Mouse (Mus musculus) frontal cortex, postnatal 10 days (tissue): Measurements from ENCODE around the gene Celsr1.

Experiments used
- DNase-seq, 2 experiments: peaks; one replicate each; pipeline ENCODE4 v3.0.0; 2022; ENCODE audit warnings: low spot score in 2 of 2, mixed read lengths in 1 of 2

Celsr1 gene

DNA sequence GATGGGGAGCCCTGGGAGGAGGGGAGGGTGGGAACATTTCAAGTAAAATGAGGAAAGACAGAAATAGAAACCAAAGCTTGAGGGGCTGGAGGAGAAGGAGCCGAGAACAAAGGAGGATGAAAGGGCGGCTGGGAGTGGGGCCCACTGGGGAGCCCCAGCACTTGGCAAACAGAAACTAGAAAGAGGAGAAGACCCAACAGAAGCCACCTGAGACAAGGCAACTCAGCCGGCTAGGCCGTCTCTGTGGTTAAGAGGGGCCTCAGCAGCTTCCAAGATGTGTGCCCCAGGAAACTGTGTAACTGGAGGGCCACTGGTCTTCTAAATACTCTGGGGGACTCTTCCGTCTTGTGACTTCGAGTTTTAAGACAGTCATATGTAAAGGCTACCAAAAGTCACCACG is 72.4 kb downstream of the Celsr1 start:
- no peak for DNase-seq

DNA sequence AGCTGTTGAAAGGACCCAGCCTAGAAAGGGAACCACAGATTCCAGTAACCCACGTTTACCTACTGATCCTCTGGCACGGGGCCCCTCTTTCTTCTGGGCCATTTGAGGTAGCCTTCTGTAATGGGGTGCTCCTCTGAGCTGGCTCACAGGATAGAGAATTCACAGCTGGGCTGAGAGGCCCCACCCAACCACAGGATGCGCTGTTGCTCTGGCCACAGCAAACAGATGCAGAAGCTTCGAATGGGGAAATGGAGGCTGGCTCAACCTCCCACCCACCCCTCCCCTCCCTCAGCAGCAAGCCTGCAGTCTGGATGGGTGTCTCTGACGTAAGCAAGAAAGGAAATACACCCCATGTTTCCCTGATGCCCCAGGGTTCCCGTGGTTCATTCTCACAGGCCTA is 77.4 kb downstream of the Celsr1 start:
- no peak for DNase-seq

DNA sequence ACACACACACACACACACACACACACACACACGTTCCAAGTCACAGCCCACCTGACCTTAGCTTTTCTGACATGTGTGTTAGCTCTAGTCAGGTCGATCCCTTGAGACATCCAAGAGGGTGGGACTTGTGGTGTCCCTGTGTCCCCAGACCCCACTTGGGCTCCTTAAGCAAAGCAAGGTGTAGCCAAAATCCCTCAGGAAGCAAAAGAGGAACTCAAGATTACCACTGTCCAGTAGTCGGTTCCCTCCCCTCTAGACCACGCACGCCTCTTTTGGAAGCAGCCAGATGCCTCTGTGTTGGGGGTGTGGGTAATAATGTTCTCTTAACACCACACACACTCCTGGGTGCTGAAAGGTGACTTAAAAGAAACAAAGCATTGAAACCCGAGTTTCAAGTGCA is 80.1 kb downstream of the Celsr1 start:
- no peak for DNase-seq

DNA sequence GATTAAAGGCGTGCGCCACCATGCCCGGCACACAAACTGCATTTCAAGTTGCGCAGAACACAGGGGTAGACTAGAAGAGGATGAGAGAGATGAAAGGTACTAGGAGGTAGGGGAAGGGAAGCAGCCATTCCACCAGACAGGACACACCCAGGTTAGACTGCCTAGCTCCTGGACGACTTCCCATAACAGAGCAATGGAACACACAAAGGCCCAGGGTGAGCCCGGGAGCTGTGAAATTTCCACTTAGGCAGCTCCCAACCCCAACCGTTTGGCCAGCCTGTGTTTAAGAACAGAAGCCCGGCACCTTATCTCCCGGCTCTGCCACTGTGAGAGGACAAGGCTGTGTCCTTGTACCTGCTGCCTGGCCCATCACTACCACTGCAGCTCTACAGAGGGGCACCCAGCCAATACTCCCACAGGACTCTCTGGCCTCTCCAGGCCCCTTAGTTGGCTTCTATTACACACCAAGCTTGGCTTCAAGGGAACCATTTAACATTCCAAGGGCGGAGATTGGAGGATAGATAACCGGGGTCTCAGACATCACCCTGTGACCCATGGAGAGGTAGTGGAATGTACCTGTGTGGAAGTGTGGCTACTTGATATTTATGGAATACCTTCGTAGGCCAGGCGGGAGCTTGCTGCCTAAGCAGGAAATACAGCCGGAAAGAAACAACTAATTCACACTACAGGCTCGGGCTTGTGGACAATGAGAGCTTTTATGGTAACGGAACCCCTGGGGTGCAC is 84.0 kb downstream of the Celsr1 start:
- no peak for DNase-seq

DNA sequence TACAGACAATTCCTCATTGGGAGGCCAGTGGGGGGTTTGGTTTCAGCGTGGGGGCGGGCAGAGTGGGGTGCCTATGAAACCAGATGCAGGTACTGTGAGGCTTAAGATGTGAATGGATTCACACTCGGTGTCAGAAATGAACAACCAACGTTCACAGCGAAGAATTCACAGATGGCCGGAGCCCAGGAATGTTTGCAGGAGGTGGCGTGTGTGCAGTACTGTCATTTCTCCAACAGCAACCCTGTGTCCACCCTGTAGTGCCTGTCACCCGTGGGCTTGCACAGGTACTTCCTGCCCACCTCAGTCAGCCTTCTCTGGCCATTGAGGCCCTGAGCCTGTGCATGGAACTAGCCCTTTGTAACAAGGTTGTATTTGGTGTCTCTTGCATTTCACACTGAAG is 85.6 kb downstream of the Celsr1 start:
- DNase-seq = no peak

DNA sequence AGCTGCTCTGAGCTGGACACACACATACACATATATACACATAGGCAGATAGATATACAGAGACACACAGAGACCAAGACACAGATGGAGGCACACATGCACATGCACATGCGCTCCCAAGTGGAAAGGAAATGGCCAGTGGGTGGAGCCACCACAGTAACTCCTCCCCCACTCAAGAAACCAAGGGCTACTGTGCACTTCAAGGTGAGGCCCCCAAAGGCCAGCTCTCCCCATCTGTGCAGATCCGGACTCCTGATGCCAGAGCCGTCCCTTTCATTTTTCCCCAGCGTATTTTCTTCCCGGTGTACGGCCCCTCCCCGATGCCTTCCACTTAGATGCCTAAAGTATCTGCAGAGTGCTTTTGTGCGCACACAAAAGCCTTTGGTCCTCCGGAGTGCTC is 86.0 kb downstream of the Celsr1 start:
- no peak for DNase-seq

DNA sequence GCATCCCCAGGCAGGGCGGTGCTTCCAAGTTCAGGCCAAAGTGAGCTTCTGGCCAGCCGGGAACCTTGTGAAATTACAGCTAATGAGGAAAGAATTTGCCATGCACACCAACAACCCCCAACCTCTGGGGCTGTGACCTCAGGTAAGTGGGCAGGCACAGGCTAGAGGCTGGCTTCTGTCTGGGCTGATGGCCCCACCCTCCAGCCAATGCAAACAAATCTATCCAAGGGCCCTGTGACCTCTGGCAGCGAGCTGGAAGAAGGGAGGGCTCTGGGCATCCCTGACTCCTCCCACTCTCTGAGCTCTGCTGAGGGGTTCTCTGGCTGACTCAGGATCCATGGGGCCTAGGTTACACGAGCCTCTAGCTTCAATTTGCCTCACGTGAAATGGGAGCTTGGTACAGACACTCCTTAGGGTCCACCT is 97.9 kb downstream of the Celsr1 start:
- DNase-seq = no peak

DNA sequence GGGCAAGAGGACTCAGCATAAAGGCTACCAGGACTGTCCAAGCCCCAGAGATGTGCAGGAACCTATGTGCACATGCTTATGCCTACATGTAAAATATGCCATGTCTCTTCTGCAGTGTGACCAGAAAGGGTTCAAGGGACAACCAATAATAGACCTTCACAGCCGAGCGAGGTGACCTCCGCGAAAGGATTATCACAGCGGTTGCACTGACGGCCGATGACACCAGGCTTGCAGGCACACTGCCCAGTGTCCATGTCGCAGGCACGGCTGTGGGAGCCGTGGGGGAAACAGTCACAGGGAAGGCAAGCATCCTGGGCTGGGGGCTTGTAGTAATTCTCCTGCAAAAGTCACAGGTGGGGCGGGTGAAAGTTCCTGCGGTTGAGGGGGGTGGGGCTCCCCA is 105.4 kb downstream of the Celsr1 start:
- DNase-seq = no peak

DNA sequence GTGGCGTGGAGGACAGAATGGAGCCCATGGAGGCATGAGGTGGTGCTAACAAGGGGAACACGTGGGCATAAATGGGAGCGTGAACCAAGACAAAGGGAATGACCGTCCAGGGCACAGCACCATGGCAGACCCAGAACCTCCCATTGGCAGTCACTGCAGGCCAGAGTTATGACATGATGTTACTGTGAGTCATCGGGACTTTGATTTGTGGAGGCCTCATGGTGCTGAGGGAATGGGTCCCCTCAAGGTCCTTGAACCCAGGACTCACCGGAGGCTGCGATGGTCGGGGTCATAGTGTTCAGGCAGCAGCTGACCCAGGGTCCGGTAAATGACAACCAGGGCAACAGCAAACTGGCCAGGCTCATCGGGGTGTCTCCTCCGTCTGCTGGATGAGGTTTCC is 111.7 kb downstream of the Celsr1 start:
- DNase-seq = no peak

DNA sequence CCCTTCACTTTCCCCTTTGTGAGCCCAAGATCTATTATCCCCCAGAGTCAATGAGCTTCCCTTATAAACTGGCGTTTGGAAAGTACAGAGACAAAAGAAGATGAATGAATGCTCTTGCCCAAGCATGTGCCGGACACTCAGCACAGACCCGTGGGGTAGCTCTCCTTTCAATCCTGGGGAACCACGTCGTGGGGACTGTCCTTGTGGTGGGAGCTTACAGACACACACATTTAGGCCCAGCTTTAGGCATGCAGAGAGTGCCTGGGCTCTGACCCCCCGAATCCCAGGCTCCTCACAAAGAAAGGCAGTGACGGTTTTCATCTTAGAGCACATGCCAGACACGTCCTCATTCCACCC is 113.7 kb downstream of the Celsr1 start:
- no peak for DNase-seq

DNA sequence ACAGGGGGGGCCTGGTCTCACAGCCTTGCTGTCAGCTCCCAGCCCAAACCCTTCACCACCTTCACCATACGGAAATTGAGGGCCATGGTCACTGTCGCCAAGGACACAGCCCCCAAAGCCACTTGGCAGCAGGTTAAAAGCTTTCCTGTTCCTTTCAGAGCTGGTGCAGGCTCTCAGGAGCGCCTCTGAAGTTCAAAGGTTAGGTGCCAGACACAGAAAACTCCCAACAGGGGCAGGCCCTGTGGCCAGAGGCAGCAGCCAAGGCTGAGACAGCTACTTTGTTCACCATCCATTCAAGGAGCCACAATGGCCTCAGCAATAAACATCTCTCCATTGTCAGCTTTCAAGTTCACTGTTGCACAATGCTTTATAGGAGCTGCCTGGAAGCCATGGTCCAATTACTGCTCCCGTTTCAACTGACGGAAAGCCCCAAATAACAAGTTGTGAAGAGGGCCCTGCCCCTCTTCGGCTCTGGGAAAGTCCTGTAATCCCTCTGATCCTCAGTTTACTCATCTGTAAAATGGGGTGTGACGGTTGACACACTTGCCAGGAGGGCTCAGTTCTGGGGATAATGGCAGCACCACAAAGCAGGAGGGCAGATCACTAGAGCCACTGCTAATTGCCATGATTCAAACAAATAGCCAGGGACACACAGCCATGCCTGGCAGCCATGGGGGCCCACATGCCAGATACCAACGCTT is 114.2 kb downstream of the Celsr1 start:
- no peak for DNase-seq

DNA sequence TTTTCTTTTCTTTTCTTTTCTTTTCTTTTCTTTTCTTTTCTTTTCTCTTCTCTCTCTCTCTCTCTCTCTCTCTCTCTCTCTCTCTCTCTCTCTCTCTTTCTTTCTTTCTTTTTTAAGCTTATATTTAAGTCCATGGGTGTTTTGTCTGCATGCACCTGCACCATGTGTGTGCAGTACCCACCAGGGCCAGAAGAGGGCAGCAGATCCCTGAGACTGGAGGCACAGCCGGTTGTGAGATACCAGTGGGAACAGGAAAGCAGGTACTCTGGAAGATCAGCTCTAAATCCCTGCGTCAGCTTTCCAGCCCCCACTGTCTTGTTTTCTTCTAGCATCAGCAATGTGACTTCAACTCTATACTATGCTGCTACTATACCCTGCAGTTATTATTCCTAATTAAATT is 120.0 kb downstream of the Celsr1 start:
- DNase-seq = peak in 1 of 2 experiments; percentile 54

DNA sequence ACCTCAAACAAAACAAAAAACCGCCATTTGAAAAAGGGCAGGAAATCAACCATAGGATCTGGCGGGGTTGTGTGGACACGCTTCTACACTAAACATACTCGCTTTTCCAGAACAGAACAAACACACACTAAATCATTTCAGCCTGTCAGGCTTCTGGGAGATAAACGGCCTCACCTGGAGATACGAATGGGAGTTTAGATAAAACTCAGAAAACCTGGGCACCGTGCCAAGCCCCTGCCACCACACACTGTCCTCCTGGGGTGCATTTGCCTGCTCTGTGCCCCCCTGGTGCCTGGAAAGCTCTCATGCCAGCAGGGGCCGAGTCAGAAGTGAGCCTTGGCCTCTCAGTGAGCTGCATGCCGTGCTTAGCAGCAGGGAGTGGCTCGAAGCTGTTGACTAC is 123.6 kb downstream of the Celsr1 start:
- DNase-seq = no peak

DNA sequence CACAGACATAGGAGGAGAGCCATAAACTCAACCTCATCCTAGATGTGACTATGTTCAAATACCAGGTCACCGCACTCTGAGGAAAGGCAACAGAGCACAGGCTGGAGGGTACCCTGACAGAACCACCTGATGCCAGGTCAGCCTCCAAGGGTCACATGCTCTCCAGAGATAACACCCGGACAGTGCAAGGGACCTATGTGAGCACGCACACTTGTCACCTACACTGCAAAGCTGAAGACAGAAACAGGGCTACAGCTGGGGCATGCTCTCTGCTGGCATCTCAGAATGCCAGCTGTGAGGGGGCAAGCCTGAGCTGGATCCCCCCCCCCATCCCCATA is 124.1 kb downstream of the Celsr1 start:
- no peak for DNase-seq

DNA sequence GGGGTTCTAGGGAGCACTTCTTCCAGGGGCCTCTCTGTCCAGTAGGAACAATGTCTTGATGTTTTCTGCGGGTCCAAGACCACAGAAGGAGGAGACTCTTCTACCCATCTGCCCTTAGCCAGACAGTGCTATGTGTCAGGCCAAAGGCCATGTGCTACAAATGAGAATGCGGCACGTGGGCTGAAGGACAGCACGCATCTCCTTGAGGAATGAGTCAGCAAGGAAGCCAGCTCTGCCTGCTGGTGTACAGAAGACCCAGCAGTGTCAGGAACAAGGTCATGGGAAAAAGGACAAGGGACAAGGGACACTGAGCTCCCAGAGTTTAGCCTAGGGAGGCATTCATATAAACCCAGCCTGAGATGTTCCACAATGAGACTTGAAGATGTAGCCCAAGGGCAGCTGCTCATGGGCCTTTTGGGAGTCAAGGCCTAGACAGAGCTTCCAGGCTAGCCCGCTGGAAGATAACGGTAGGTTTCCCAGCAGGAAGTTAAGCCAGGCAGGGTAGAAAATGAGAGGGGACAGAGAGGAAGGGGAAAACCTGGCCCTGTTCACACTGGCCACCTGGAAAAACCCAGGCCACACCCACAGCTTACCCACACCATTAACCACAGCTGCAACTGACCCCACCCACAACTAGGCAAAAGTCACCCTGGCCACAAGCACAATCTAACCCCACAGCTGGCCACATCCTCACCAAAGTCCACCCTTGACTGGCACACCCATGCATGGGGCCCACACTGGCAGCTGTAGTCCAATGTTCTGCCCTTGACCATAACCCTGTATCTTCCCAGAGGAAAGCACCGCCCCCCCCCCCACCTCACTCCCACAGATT is 124.7 kb downstream of the Celsr1 start:
- DNase-seq = no peak

DNA sequence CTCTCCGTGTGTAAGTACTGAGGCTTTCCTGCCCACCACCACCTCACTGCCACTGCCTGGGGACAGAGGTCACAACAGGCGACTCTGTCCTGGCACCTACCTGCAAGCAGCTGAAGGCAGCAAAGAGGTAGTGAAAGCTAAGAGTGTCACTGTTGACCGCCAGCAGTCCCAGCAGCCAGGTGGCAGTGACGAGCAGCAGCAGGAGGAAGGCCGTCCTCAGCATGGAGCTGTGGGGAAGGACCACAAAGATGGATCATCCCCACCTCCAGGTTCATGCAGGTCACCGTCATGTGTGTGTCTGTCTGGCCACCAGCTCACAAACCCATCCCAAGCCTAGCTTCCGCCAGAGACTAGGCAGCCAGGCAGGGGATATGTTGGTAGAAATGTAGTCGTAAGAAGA is 129.8 kb downstream of the Celsr1 start:
- DNase-seq = no peak

DNA sequence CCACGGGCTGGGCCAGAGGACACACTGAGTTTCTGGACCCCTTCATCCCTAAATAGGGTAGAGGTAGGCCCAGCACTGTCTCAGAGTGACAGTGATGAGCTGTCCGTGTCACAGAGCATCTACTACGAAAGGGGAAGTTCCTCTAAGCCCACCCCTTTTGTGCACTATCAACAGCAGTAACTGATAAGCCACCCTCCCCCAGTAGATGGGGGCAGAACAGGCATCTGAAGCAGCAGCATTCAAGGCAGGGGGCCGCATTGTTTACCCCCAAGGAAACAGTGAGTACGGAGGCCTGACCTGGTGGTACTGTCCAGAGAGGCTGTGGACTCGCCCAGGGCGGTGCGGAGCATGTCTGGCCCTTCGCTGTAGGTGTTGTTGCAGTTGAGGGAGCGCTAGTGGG is 131.1 kb downstream of the Celsr1 start:
- no peak for DNase-seq

DNA sequence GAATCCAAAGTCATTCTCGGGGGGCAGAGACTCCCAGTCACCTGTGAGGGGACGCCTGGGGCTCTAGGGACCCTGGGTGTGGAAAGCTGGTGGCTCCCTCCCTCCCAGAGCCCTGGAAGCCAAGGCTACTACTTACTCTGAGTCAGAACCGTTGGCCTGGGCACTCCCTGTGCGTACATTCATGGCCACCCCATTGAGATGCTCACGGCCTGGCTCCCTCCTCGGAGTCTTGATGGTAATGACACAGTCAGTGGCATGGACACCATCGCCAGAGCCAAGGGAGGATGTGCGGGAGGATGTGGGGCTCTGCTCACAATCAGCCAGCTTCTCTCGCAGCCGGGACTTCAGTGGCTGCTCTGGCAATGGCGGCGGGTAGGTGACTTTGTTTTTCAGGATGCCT is 132.8 kb downstream of the Celsr1 start:
- DNase-seq = no peak

DNA sequence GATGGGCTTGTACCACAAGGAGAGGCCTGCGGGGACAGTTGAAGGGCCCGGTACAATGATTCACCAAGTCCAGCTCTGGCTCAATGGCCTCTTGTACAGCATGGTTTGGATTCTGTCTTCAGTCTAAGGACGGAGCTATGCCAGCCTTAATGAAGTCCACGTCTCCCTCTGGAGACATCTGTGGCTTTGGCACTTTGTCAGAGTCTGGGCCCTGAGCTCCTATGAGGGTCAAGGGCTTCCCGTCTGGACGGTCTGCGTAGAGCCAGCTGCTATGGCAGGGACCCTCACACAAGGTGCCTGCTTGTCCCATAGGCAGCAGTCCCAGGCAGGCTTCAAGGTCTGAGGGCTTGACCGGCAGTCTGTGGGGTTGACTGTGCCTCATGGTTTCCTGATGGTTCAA is 133.3 kb downstream of the Celsr1 start:
- no peak for DNase-seq

DNA sequence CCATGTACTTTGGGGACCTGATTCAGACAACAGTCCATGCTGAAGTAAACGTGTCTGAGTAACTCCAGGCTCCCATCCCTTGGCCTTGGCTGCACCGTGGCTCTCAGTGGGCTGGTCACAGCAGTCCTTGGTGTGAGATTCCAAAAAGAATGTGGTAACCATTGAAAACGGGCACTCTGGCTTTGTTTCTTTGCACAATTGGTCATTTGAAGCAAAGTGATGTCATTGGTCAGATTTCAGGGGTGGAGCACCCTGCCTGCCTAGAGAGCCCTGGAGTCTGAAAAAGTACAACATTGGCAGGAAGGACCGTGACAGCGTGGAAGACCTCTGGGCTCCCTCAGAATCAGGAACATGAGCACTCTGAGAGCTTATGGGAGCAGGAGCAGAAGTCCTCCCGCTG is 134.2 kb downstream of the Celsr1 start:
- DNase-seq = no peak

DNA sequence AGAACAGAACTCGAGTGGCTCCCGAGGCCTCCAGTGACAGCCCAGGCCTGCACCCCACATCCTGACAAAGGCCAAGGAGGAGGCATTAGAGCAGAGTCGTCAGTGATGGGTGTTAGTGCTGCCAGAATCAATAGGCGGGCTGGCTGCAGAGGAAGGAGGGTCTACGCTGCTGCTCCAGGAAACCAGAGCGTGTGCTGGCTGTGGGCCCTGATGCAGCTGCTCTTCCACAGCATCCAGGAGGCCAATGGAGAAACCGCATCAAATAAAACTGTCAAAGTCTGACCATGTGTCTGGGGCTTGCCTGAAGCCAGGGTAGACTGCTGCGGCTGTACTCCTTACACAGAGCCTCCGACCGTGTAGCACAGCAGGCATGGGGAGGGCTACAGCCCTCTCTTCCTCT is 136.5 kb downstream of the Celsr1 start:
- DNase-seq = no peak

DNA sequence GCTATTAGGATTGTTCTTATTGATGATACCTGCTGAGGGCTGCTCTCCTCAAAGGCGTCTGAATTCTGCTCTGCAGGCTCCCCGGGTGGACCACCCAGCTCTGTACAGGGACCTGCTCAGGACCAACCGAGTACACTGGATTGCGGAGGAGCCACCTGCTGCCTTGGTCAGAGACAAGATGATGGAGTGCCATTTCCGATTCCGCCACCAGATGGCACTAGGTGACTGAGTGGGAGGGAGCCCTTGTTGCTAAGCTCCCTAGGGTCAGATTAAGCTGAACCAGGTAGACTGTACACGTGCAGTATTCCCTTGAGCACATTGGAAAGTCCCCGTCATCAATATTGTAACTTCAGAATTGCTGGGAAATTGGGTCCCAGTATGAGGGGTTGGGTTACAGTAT is 137.3 kb downstream of the Celsr1 start:
- DNase-seq = peak in 1 of 2 experiments; percentile 76

DNA sequence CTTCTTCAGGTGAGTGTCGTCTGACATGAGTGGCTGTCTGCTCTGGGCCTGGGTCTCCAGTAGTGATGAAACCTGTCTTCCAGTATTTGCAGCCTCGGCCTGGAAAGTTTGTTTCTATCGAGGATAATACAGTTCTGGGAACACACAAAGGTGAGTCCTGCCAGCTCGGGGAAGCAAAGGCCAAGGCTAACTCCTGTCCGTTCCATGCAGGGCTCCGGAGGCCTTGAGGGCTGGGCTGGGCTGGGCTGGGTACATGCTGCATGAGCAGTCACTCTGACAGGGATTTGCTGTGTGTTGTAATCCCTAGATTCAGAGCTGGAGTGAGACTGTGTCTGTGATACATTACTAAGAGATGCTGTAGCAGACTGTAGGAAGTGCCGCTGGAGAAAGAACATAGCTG is 139.7 kb downstream of the Celsr1 start:
- DNase-seq = no peak
